Mouse (Mus musculus) kidney, embryonic 15.5 days (tissue): ENCODE results near the gene Mzf1. TPM values are rescaled to one million over a fixed set of nuclear protein-coding genes. Genes with fewer than 3 reads are reported as not detected.

Experiments used
- ATAC-seq: fragments of 200-750 bp; cut with Nextera tagmentation; replicated peaks from 2 replicates; pipeline ENCODE4 v1.8.0; 2017; ENCODE audit warnings: moderate TSS enrichment; ENCODE audit not compliant: low FRiP score
- H3K27ac ChIP-seq: fragments of 300-500 bp; sonication (generic); 2 replicates; pipeline ENCODE4 v1.5.1; 2015; ENCODE audit warnings: mild to moderate bottlenecking, inconsistent platforms
- H3K27me3 ChIP-seq: fragments of 300-500 bp; sonication (generic); 2 replicates; pipeline ENCODE4 v1.6.1; 2015; ENCODE audit warnings: inconsistent platforms
- H3K36me3 ChIP-seq: fragments of 300-500 bp; sonication (generic); 2 replicates; pipeline ENCODE4 v1.6.1; 2015; ENCODE audit warnings: inconsistent platforms
- H3K4me1 ChIP-seq: fragments of 300-500 bp; sonication (generic); 2 replicates; pipeline ENCODE4 v1.6.1; 2015; ENCODE audit warnings: inconsistent platforms
- H3K4me2 ChIP-seq: fragments of 300-500 bp; sonication (generic); 2 replicates; pipeline ENCODE4 v1.6.1; 2015; ENCODE audit warnings: moderate library complexity, mild to moderate bottlenecking, inconsistent platforms
- H3K4me3 ChIP-seq: fragments of 300-500 bp; sonication (generic); replicated peaks from 2 replicates; pipeline ENCODE4 v1.5.1; 2015; ENCODE audit warnings: mild to moderate bottlenecking, inconsistent platforms
- H3K9ac ChIP-seq: fragments of 300-500 bp; sonication (generic); 2 replicates; pipeline ENCODE4 v1.6.1; 2015; ENCODE audit warnings: mild to moderate bottlenecking, inconsistent platforms
- H3K9me3 ChIP-seq: fragments of 300-500 bp; sonication (generic); replicated peaks from 2 replicates; pipeline ENCODE4 v1.6.1; 2016; ENCODE audit warnings: inconsistent platforms
- WGBS: fragments of 180-500 bp; shearing (Covaris S2); methylation state at CpG from one replicate; pipeline ENCODE4 v1.1.7; 2015; ENCODE audit warnings: mixed read lengths; 5-methylcytosine and 5-hydroxymethylcytosine counted together
- polyA plus RNA-seq: library from polyadenylated mRNA; unstranded; fragments of >200 nt; fragmentation: Nextera tagmentation; extraction: Ambion mirVana; gene quantifications from 2 replicates; pipeline ENCODE4 v1.2.1, GENCODE M21; 2015

Gene Mzf1
- polyA plus RNA-seq, 1 experiment from 2014 or later = 4.3 TPM

GRCm38 (mm10) chr7:13010005-13010908 is 44.3 kb downstream of the Mzf1 start, which contains the start of gene Zbtb45:
TSS of gene Zbtb45 (minus strand) at chr7:13010034.
- ATAC-seq = no peak
- Histone ChIP-seq H3K9ac (peak within 1 kb of the TSS; percentile 79), H3K27me3 (no peaks in the 10 kb centered on the region), H3K9me3 (no peaks in the 10 kb centered on the region), H3K27ac (peak within 1 kb of the TSS; percentile 95), H3K36me3 (peaks cover 27% of the 10 kb centered on the region), H3K4me3 (peak within 1 kb of the TSS; percentile 57), H3K4me1 (peaks cover 32% of the 10 kb centered on the region), H3K4me2 (peak within 1 kb of the TSS; percentile 79)
- 12% methylated on average over 26 of the region's 26 CpGs for WGBS

GRCm38 (mm10) chr7:13009143-13010004 is 45.2 kb downstream of the Mzf1 start:
- peaks cover 32% of the 10 kb centered on the region for H3K4me1 ChIP-seq
- peak; percentile 88 for ATAC-seq
- H3K27ac ChIP-seq = peak overlapping the region; percentile 95

GRCm38 (mm10) chr7:13007341-13008092 is 47.0 kb downstream of the Mzf1 start:
- Histone ChIP-seq H3K27me3 (no peaks in the 10 kb centered on the region), H3K9me3 (no peaks in the 10 kb centered on the region), H3K4me2 (peak overlapping the region; percentile 79), H3K4me3 (peak overlapping the region; percentile 25), H3K36me3 (peaks cover 41% of the 10 kb centered on the region), H3K4me1 (peaks cover 32% of the 10 kb centered on the region), H3K9ac (peak overlapping the region; percentile 25; the same call in 1 of the 2 replicates), H3K27ac (no peak overlapping the region)
- 38% methylated on average over 57 of the region's 57 CpGs for WGBS
- ATAC-seq = no peak

More at GRCm38 (mm10) chr7:13009143-13010004, 45.2 kb downstream of the Mzf1 start:
- Histone ChIP-seq H3K4me2 (peak overlapping the region; percentile 79), H3K36me3 (peaks cover 34% of the 10 kb centered on the region), H3K27me3 (no peaks in the 10 kb centered on the region), H3K9me3 (no peaks in the 10 kb centered on the region), H3K4me3 (peak overlapping the region; percentile 57), H3K9ac (peak overlapping the region; percentile 79)
- under 1% methylated on average over 42 of the region's 42 CpGs for WGBS

- 84% methylated on average over 10 of the region's 10 CpGs for WGBS
- no peaks in the 10 kb centered on the region for H3K9me3 ChIP-seq
- H3K4me3 ChIP-seq = no peak overlapping the region
- no peak overlapping the region for H3K4me2 ChIP-seq
- peaks cover 41% of the 10 kb centered on the region for H3K36me3 ChIP-seq
- H3K27ac ChIP-seq = no peak overlapping the region
- H3K27me3 ChIP-seq = no peaks in the 10 kb centered on the region
- no peak overlapping the region for H3K9ac ChIP-seq
- peaks cover 32% of the 10 kb centered on the region for H3K4me1 ChIP-seq
- no peak for ATAC-seq
Measured at GRCm38 (mm10) chr7:13006531-13006930, 48.0 kb downstream of the Mzf1 start.

- no peak for ATAC-seq
Measured at GRCm38 (mm10) chr7:13006011-13006410, 48.6 kb downstream of the Mzf1 start.

GRCm38 (mm10) chr7:13003380-13003779 is 51.2 kb downstream of the Mzf1 start:
- WGBS = 70% methylated on average over 5 of the region's 5 CpGs
- Histone ChIP-seq H3K4me1 (peaks cover 16% of the 10 kb centered on the region), H3K4me3 (no peak overlapping the region), H3K4me2 (no peak overlapping the region), H3K27ac (no peak overlapping the region), H3K27me3 (no peaks in the 10 kb centered on the region), H3K9me3 (no peaks in the 10 kb centered on the region), H3K9ac (no peak overlapping the region), H3K36me3 (peaks cover 41% of the 10 kb centered on the region)
- no peak for ATAC-seq

More at GRCm38 (mm10) chr7:13006011-13006410, 48.6 kb downstream of the Mzf1 start:
- H3K27me3 ChIP-seq = no peaks in the 10 kb centered on the region
- H3K27ac ChIP-seq = no peak overlapping the region
- no peak overlapping the region for H3K4me2 ChIP-seq
- no peak overlapping the region for H3K4me3 ChIP-seq
- H3K36me3 ChIP-seq = peaks cover 41% of the 10 kb centered on the region
- H3K9me3 ChIP-seq = no peaks in the 10 kb centered on the region
- H3K9ac ChIP-seq = no peak overlapping the region
- H3K4me1 ChIP-seq = peaks cover 32% of the 10 kb centered on the region
- 92% methylated on average over 17 of the region's 17 CpGs for WGBS

- H3K9me3 ChIP-seq = no peaks in the 10 kb centered on the region
- ATAC-seq = no peak
- H3K4me3 ChIP-seq = no peak overlapping the region
- no peak overlapping the region for H3K4me2 ChIP-seq
- WGBS = 74% methylated on average over 1 of the region's 1 CpGs
- H3K4me1 ChIP-seq = no peaks in the 10 kb centered on the region; the same call in 1 of the 2 replicates
- no peak overlapping the region for H3K9ac ChIP-seq
- H3K27ac ChIP-seq = no peak overlapping the region
- H3K36me3 ChIP-seq = peaks cover 27% of the 10 kb centered on the region
- H3K27me3 ChIP-seq = no peaks in the 10 kb centered on the region
Measured at GRCm38 (mm10) chr7:13001584-13001983, 53.0 kb downstream of the Mzf1 start.

GRCm38 (mm10) chr7:12998851-12999250 is 55.7 kb downstream of the Mzf1 start, which contains the start of gene Trim28:
TSS of gene Trim28 (plus strand) at chr7:12999114.
- Histone ChIP-seq H3K4me1 (no peaks in the 10 kb centered on the region), H3K9me3 (no peaks in the 10 kb centered on the region), H3K27me3 (no peaks in the 10 kb centered on the region), H3K4me2 (no peak within 1 kb of the TSS), H3K27ac (no peak within 1 kb of the TSS), H3K9ac (no peak within 1 kb of the TSS), H3K4me3 (no peak within 1 kb of the TSS), H3K36me3 (peaks cover 1% of the 10 kb centered on the region; the same call in 1 of the 2 replicates)
- 86% methylated on average over 3 of the region's 3 CpGs for WGBS
- ATAC-seq = no peak

- WGBS = 81% methylated on average over 5 of the region's 5 CpGs
- Histone ChIP-seq H3K9me3 (no peaks in the 10 kb centered on the region), H3K4me2 (no peak within 1 kb of the TSS), H3K4me3 (no peak within 1 kb of the TSS), H3K4me1 (no peaks in the 10 kb centered on the region), H3K36me3 (no peaks in the 10 kb centered on the region), H3K9ac (no peak within 1 kb of the TSS), H3K27ac (no peak within 1 kb of the TSS), H3K27me3 (no peaks in the 10 kb centered on the region)
- ATAC-seq = no peak
Measured at GRCm38 (mm10) chr7:12998053-12998452, 56.5 kb downstream of the Mzf1 start, which contains the start of gene Slc27a5. TSS of gene Slc27a5 (minus strand) at chr7:12998192.

- Histone ChIP-seq H3K4me1 (no peaks in the 10 kb centered on the region), H3K27me3 (no peaks in the 10 kb centered on the region), H3K9me3 (no peaks in the 10 kb centered on the region), H3K36me3 (no peaks in the 10 kb centered on the region), H3K4me2 (no peak overlapping the region), H3K9ac (no peak overlapping the region), H3K27ac (no peak overlapping the region), H3K4me3 (no peak overlapping the region)
- no peak for ATAC-seq
- WGBS = 69% methylated on average over 5 of the region's 5 CpGs
Measured at GRCm38 (mm10) chr7:12997230-12997629, 57.3 kb downstream of the Mzf1 start.

GRCm38 (mm10) chr7:12995862-12996261 is 58.7 kb downstream of the Mzf1 start:
- H3K36me3 ChIP-seq = no peaks in the 10 kb centered on the region
- no peak overlapping the region for H3K9ac ChIP-seq
- no peaks in the 10 kb centered on the region for H3K9me3 ChIP-seq
- H3K4me1 ChIP-seq = no peaks in the 10 kb centered on the region
- H3K4me2 ChIP-seq = no peak overlapping the region
- no peaks in the 10 kb centered on the region for H3K27me3 ChIP-seq
- H3K4me3 ChIP-seq = no peak overlapping the region
- no peak for ATAC-seq
- no peak overlapping the region for H3K27ac ChIP-seq
